23 mouse cellular contexts compared by ENCODE assay signal in the genomic region with DNA sequence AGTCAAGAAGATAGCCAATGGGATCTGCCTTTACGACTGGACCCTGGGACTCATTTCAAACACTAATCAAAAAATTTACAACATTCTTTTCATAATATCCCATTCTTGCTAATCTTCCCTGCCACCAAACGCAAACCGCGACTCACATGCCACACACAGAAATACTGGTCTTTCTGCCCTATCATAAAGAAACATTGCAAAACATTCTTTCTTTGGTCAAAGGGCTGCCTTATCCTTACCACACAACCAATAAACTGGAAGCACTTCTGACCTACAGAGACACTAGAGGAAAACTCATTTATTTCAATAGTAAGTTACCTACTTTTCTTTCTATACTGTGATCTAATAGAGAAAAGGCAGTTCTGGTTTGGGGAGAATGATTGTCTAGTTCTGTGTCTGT. TPM values are rescaled to one million over a fixed set of nuclear protein-coding genes. Genes with fewer than 3 reads are reported as not detected.
DNase-seq lines count a peak whose midpoint lies in the region; ATAC-seq and TF ChIP-seq lines count a peak whose summit lies in the region.
"Had no signal": no experiment of that assay in that cellular context is flagged by ENCODE, and none has a peak within 500 bp of the region (broad histone marks: within the 10 kb centered on the region; RNA-seq: fewer than 3 reads in every experiment).

No protein-coding gene starts in this region.

- H3K9ac ChIP-seq in intestine, embryonic 15.5 days = no peak overlapping the region
- H3K9ac ChIP-seq in intestine, embryonic 16.5 days (ENCODE audit: low read depth, low read length) = no peak overlapping the region
- H3K9ac ChIP-seq in intestine, postnatal 0 days (ENCODE audit: low read depth, low read length) = no peak overlapping the region

- no peaks in the 10 kb centered on the region for H3K36me3 ChIP-seq in intestine, embryonic 15.5 days
- H3K36me3 ChIP-seq in intestine, embryonic 16.5 days (ENCODE audit: control insufficient read depth, insufficient read depth, low read length) = no peaks in the 10 kb centered on the region
- H3K36me3 ChIP-seq in intestine, postnatal 0 days (ENCODE audit: control insufficient read depth, insufficient read depth) = no peaks in the 10 kb centered on the region
- no peaks in the 10 kb centered on the region for H3K36me3 ChIP-seq in forebrain, embryonic 10.5 days (replicated peaks)
- H3K36me3 ChIP-seq: G1E had no signal

- no peak for TF ChIP-seq CTCF in intestine, postnatal 0 days (IDR thresholded peaks at IDR 0.05; ENCODE audit: low read depth)

- ATAC-seq in intestine, embryonic 15.5 days = peak; percentile 85
- peak; percentile 81 for ATAC-seq in intestine, embryonic 16.5 days
- ATAC-seq in intestine, postnatal 0 days = peak; percentile 77
- ATAC-seq: activated CD4-positive, CD25-positive, alpha-beta regulatory T cell, adult 4 months; CD4-positive, CD25-positive, alpha-beta regulatory T cell, adult 4 months; Patski had no signal

- no peaks in the 10 kb centered on the region for H3K4me1 ChIP-seq in intestine, embryonic 15.5 days (replicated peaks)
- H3K4me1 ChIP-seq in intestine, embryonic 16.5 days (ENCODE audit: control insufficient read depth, insufficient read depth, low read length) = no peaks in the 10 kb centered on the region
- no peaks in the 10 kb centered on the region for H3K4me1 ChIP-seq in intestine, postnatal 0 days (replicated peaks; ENCODE audit: control insufficient read depth, insufficient read depth, low read length)
- H3K4me1 ChIP-seq in forebrain, embryonic 10.5 days = no peaks in the 10 kb centered on the region

- no peaks in the 10 kb centered on the region for H3K27me3 ChIP-seq in intestine, embryonic 15.5 days (replicated peaks)
- H3K27me3 ChIP-seq in intestine, embryonic 16.5 days (replicated peaks; ENCODE audit: control insufficient read depth, insufficient read depth, low read length) = no peaks in the 10 kb centered on the region
- no peaks in the 10 kb centered on the region for H3K27me3 ChIP-seq in intestine, postnatal 0 days (replicated peaks; ENCODE audit: control insufficient read depth, insufficient read depth, low read length)
- no peaks in the 10 kb centered on the region for H3K27me3 ChIP-seq in forebrain, embryonic 10.5 days (ENCODE audit: poor library complexity, severe bottlenecking)
- H3K27me3 ChIP-seq: CH12.LX had no signal

- H3K9me3 ChIP-seq in intestine, embryonic 15.5 days = no peaks in the 10 kb centered on the region
- no peaks in the 10 kb centered on the region for H3K9me3 ChIP-seq in intestine, embryonic 16.5 days (ENCODE audit: control insufficient read depth, low read length)
- H3K9me3 ChIP-seq in intestine, postnatal 0 days (ENCODE audit: control insufficient read depth) = no peaks in the 10 kb centered on the region
- H3K9me3 ChIP-seq in forebrain, embryonic 10.5 days = no peaks in the 10 kb centered on the region
- H3K9me3 ChIP-seq: G1E had no signal

- DNase-seq in thymus, postnatal 36 days = no peak
- DNase-seq in embryo, embryonic 10.5 days (ENCODE audit: low spot score) = no peak
- no peak for DNase-seq in forebrain, embryonic 10.5 days (ENCODE audit: extremely low spot score, low spot score)
- DNase-seq: adrenal gland, adult 2 months; adrenal gland, adult 8-10 months; adrenal gland, postnatal 10 days; adrenal gland, postnatal 14 days; adrenal gland, postnatal 25 days; adrenal gland, postnatal 36 days; B cell, adult 2 months; cerebellum, adult 11 months; cerebellum, adult 11-12 months; cerebellum, adult 18-20 months had no signal

- no peak overlapping the region for H3K4me3 ChIP-seq in intestine, embryonic 15.5 days (replicated peaks)
- H3K4me3 ChIP-seq in intestine, embryonic 16.5 days (ENCODE audit: low read length) = no peak overlapping the region
- no peak overlapping the region for H3K4me3 ChIP-seq in intestine, postnatal 0 days (ENCODE audit: low read depth, low read length)
- H3K4me3 ChIP-seq in forebrain, embryonic 10.5 days = no peak overlapping the region

- WGBS in intestine, embryonic 15.5 days = 77% methylated on average over 4 of the region's 4 CpGs
- WGBS in intestine, embryonic 16.5 days = 76% methylated on average over 4 of the region's 4 CpGs
- whole genome bisulfite sequencing in intestine, postnatal 0 days = 40% methylated on average over 4 of the region's 4 CpGs
- 96% methylated on average over 4 of the region's 4 CpGs for WGBS in forebrain, embryonic 10.5 days

- H3K27ac ChIP-seq in intestine, embryonic 15.5 days = no peak overlapping the region
- H3K27ac ChIP-seq in intestine, embryonic 16.5 days (ENCODE audit: low read length) = no peak overlapping the region
- H3K27ac ChIP-seq in intestine, postnatal 0 days (ENCODE audit: low read depth, low read length) = peak overlapping the region; percentile 6; the same call in 1 of the 2 replicates
- H3K27ac ChIP-seq in forebrain, embryonic 10.5 days = no peak overlapping the region

- H3K4me2 ChIP-seq in intestine, embryonic 15.5 days (replicated peaks) = no peak overlapping the region
- no peak overlapping the region for H3K4me2 ChIP-seq in intestine, embryonic 16.5 days (ENCODE audit: low read depth, low read length)
- H3K4me2 ChIP-seq in intestine, postnatal 0 days (replicated peaks; ENCODE audit: low read depth) = peak overlapping the region; percentile 44

RNA-seq across cellular contexts. Expression of a gene that starts 5.9 kb away (rescaled TPM):
- polyA plus RNA-seq in intestine, embryonic 15.5 days (2015; fragmentation: Nextera tagmentation; extraction: Ambion mirVana) = 6.3 and 9.1 TPM in 2 replicates
- 17.8 and 36.7 TPM in 2 replicates for polyA plus RNA-seq in intestine, embryonic 16.5 days (2015; fragmentation: Nextera tagmentation; extraction: Ambion mirVana)
- polyA plus RNA-seq in intestine, postnatal 0 days (2015; fragmentation: Nextera tagmentation; extraction: Ambion mirVana) = 84.4 and 111 TPM in 2 replicates
- polyA plus RNA-seq in forebrain, embryonic 10.5 days (2016; fragmentation: Nextera tagmentation; extraction: Ambion mirVana) = not detected in 2 replicates
- polyA plus RNA-seq: activated CD4-positive, CD25-positive, alpha-beta regulatory T cell, adult 4 months; adrenal gland, adult 2 months; brain, embryonic 14.5 days; C2C12; CD4-positive, CD25-positive, alpha-beta regulatory T cell, adult 4 months; G1E; Patski had no signal
